Mouse (Mus musculus): ENCODE data around the gene Slit1. TPM values are rescaled to one million over a fixed set of nuclear protein-coding genes. Genes with fewer than 3 reads are reported as not detected.
A peak's percentile ranks its signal among the peaks of the same experiment; 100 is the strongest.

The Slit1 gene
- polyA plus RNA-seq, 1 experiment from 2014 or later: 1.1 TPM

DNA sequence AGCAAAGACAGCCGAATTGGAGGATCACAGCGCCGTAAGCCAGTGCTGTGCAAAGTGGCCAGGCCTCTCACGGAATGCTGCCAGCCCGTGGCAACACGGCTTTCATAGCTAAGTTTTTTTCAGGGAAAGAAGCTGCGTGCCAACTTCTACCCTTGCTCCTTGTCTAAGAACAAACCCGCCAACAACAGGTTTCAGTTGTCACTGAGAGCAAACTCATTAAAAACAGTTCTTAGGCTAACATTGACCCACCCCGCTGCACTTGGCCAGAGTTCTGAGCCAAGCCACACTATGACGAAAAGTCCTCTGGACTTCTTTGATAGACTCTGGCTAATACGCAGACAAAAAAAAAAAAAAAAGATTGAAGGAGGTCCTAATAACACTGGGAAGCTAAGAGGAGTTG lies 114.5 kb downstream of the Slit1 start:
- 91% methylated on average over 11 of the region's 11 CpGs for WGBS
- no peak for ATAC-seq (ENCODE audit: insufficient number of reproducible peaks, low FRiP score, low TSS enrichment, low read depth)
- Histone ChIP-seq H3K4me2 (ENCODE audit: low read depth, severe bottlenecking) (no peak overlapping the region), H3K27me3 (ENCODE audit: control insufficient read depth, insufficient read depth, low read length) (no peaks in the 10 kb centered on the region), H3K9me3 (ENCODE audit: control insufficient read depth, low read length) (no peaks in the 10 kb centered on the region), H3K27ac (replicated peaks; ENCODE audit: low read depth, low read length) (no peak overlapping the region), H3K9ac (ENCODE audit: low read length) (no peak overlapping the region), H3K36me3 (ENCODE audit: control insufficient read depth, insufficient read depth, low read length) (no peaks in the 10 kb centered on the region), H3K4me3 (ENCODE audit: low read depth, low read length) (no peak overlapping the region), H3K4me1 (ENCODE audit: control insufficient read depth, insufficient read depth, low read length) (no peaks in the 10 kb centered on the region)
- DNase-seq (ENCODE audit: low spot score): no peak

DNA sequence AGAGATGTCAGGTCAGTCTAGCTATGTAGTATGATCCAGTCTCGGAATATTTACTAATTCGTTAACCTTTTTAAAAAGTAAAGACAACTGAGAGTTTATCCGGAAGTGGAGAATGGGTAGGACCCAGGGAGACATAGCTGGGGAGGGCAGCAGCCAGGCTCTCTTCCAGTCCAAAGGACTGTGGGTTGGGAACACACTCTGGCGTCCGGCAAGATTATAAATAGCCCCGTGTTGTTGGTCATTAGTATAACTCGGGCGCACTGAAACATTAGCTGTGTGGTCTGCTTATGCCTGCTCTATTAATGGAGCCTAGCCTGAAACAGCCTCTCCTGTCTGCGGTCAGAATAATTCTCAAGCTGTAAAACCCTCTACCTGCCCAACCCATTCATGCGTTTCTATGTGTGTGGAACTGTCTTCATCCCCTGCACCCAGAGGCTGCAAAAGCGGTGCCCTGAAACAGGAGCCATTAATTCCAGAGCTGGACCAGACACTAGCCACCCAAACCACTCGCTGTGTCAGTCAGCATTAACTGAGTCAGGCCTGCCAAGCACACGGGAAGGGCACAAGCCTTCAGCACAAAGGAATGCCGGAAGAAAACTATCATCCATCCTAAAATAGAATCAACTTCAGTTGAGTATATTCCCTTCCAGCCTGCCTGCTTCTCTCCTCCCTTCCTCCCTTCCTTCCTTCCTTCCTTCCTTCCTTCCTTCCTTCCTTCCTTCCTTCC lies 122.9 kb downstream of the Slit1 start:
- WGBS: 76% methylated on average over 14 of the region's 14 CpGs
- H3K27ac ChIP-seq (replicated peaks; ENCODE audit: low read depth, low read length): no peak overlapping the region
- ATAC-seq (ENCODE audit: insufficient number of reproducible peaks, low FRiP score, low TSS enrichment, low read depth): no peak

DNA sequence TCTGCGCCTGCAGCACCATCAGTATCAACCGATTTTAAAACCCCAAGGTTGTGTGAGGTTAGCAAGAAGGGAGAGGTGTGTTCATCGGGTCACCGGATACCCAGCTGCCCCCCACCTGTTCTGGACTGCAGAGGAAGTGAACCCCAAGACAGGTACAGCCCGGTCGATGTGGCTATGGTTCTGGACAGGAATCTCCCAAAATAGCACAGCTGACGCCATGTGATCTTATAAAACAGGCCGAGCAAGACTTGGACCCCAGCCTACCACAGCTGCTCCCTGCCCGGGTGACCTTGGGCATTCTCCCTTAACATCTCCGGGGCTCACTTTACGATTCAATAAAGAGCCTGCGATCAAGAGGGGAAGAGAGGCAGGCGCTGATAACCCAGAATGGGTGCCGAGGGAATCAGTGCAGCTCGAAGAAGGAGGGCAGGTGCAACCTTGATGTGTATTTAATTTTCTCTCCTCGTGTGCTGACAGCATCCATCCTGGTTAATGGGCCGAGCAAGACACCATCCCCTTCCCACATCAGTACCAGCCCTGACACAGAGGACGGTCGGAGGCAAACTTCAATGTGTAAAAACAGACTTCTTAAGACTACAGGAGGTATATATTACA lies 124.6 kb downstream of the Slit1 start:
- H3K4me3 ChIP-seq (ENCODE audit: low read depth, low read length): no peak overlapping the region
- no peak for DNase-seq (ENCODE audit: low spot score)
- WGBS: 65% methylated on average over 19 of the region's 19 CpGs
- no peak overlapping the region for H3K9ac ChIP-seq (ENCODE audit: low read length)
- H3K4me1 ChIP-seq (ENCODE audit: control insufficient read depth, insufficient read depth, low read length): peaks cover 38% of the 10 kb centered on the region
- ATAC-seq (ENCODE audit: insufficient number of reproducible peaks, low FRiP score, low TSS enrichment, low read depth): no peak
- peaks cover 2% of the 10 kb centered on the region; the same call in 1 of the 2 replicates for H3K27me3 ChIP-seq (ENCODE audit: control insufficient read depth, insufficient read depth, low read length)
- H3K27ac ChIP-seq (replicated peaks; ENCODE audit: low read depth, low read length): no peak overlapping the region
- H3K36me3 ChIP-seq (ENCODE audit: control insufficient read depth, insufficient read depth, low read length): no peaks in the 10 kb centered on the region
- H3K4me2 ChIP-seq (ENCODE audit: low read depth, severe bottlenecking): no peak overlapping the region
- H3K9me3 ChIP-seq (ENCODE audit: control insufficient read depth, low read length): no peaks in the 10 kb centered on the region

More for the DNA sequence above, 122.9 kb downstream of the Slit1 start:
- no peak for DNase-seq (ENCODE audit: low spot score)
- Histone ChIP-seq H3K4me1 (ENCODE audit: control insufficient read depth, insufficient read depth, low read length) (peaks cover 29% of the 10 kb centered on the region), H3K36me3 (ENCODE audit: control insufficient read depth, insufficient read depth, low read length) (no peaks in the 10 kb centered on the region), H3K9me3 (ENCODE audit: control insufficient read depth, low read length) (no peaks in the 10 kb centered on the region), H3K4me2 (ENCODE audit: low read depth, severe bottlenecking) (no peak overlapping the region), H3K27me3 (ENCODE audit: control insufficient read depth, insufficient read depth, low read length) (peaks cover 2% of the 10 kb centered on the region; the same call in 1 of the 2 replicates), H3K9ac (ENCODE audit: low read length) (no peak overlapping the region), H3K4me3 (ENCODE audit: low read depth, low read length) (no peak overlapping the region)

DNA sequence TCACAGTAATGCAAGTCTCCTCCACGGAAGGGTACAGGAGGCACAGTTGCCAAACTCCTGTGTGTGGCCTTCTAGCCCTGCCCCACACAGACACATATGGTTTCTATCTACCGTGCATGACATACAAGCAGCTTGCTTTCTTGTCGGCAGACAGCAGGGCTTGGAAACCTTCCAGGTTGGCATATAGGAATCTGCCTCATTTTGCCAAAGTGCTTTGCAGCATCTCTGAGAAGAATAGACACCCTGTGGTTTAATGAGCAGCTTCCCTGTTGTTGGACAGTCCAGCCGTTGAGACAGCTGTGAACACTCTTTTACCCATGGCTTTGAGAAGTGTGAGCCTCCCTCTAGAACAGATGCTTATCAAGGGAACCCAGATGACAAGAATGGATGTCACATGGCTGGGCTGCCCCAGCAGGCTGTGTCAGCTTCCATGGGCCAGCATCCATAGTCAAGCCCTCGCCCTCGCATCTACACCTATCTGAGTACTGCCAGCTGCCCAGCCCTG lies 125.3 kb downstream of the Slit1 start:
- DNase-seq (ENCODE audit: low spot score) (peak; percentile 47), ATAC-seq (ENCODE audit: insufficient number of reproducible peaks, low FRiP score, low TSS enrichment, low read depth) (no peak)
- Histone ChIP-seq H3K27ac (replicated peaks; ENCODE audit: low read depth, low read length) (no peak overlapping the region), H3K9me3 (ENCODE audit: control insufficient read depth, low read length) (no peaks in the 10 kb centered on the region), H3K4me3 (ENCODE audit: low read depth, low read length) (no peak overlapping the region), H3K36me3 (ENCODE audit: control insufficient read depth, insufficient read depth, low read length) (no peaks in the 10 kb centered on the region), H3K9ac (ENCODE audit: low read length) (no peak overlapping the region), H3K4me1 (ENCODE audit: control insufficient read depth, insufficient read depth, low read length) (peaks cover 40% of the 10 kb centered on the region), H3K4me2 (ENCODE audit: low read depth, severe bottlenecking) (no peak overlapping the region), H3K27me3 (ENCODE audit: control insufficient read depth, insufficient read depth, low read length) (peaks cover 2% of the 10 kb centered on the region; the same call in 1 of the 2 replicates)
- WGBS: 37% methylated on average over 6 of the region's 6 CpGs

DNA sequence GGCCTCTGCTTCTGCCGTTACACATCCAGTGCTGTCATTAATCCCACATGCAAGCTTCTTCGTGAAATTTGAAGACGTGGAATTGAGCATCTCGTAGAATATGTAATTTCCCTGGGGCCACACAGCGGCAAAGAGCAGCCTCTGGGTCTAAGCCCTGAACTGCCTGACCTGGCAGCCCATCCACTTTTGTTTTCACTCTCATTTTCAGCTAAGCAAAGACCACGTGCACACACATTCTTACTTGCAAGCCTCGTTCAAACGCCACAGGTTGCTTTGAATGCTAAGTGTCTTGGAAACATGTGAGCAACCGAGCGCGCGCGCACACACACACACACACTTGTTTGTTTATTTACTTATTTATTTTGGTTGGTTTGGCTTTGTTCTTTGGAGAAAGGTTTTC lies 126.4 kb downstream of the Slit1 start:
- 73% methylated on average over 13 of the region's 13 CpGs for WGBS
- H3K4me2 ChIP-seq (ENCODE audit: low read depth, severe bottlenecking): no peak overlapping the region
- no peak for ATAC-seq (ENCODE audit: insufficient number of reproducible peaks, low FRiP score, low TSS enrichment, low read depth)
- H3K27me3 ChIP-seq (ENCODE audit: control insufficient read depth, insufficient read depth, low read length): peaks cover 2% of the 10 kb centered on the region; the same call in 1 of the 2 replicates
- DNase-seq (ENCODE audit: low spot score): no peak
- no peaks in the 10 kb centered on the region for H3K9me3 ChIP-seq (ENCODE audit: control insufficient read depth, low read length)
- peaks cover 42% of the 10 kb centered on the region for H3K4me1 ChIP-seq (ENCODE audit: control insufficient read depth, insufficient read depth, low read length)
- H3K36me3 ChIP-seq (ENCODE audit: control insufficient read depth, insufficient read depth, low read length): no peaks in the 10 kb centered on the region
- H3K9ac ChIP-seq (ENCODE audit: low read length): no peak overlapping the region
- no peak overlapping the region for H3K4me3 ChIP-seq (ENCODE audit: low read depth, low read length)
- H3K27ac ChIP-seq (replicated peaks; ENCODE audit: low read depth, low read length): no peak overlapping the region

DNA sequence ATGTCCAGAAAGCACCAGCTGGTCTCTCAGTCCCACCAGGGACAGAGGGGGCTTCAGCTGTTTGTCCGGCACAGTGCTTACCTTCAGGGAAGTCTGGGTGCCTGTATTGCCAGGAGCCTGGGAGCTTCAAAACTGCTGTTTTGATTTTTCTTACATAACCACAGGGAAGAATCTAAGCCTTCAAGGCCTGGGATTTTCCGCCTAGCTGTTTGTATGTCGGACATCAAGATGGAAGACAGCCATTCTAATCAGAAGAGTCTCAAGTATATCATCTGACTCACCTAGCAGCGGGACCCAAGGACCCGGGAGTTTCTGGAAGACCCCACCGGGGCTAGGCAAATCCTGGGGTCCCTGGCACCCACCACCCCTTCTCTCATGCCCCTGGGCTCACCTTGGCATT lies 127.2 kb downstream of the Slit1 start:
- peaks cover 42% of the 10 kb centered on the region for H3K4me1 ChIP-seq (ENCODE audit: control insufficient read depth, insufficient read depth, low read length)
- H3K27me3 ChIP-seq (ENCODE audit: control insufficient read depth, insufficient read depth, low read length): peaks cover 2% of the 10 kb centered on the region; the same call in 1 of the 2 replicates
- no peaks in the 10 kb centered on the region for H3K36me3 ChIP-seq (ENCODE audit: control insufficient read depth, insufficient read depth, low read length)
- DNase-seq (ENCODE audit: low spot score) (no peak), ATAC-seq (ENCODE audit: insufficient number of reproducible peaks, low FRiP score, low TSS enrichment, low read depth) (no peak)
- H3K27ac ChIP-seq (replicated peaks; ENCODE audit: low read depth, low read length): no peak overlapping the region
- no peak overlapping the region for H3K4me3 ChIP-seq (ENCODE audit: low read depth, low read length)
- H3K4me2 ChIP-seq (ENCODE audit: low read depth, severe bottlenecking): no peak overlapping the region
- H3K9ac ChIP-seq (ENCODE audit: low read length): no peak overlapping the region
- no peaks in the 10 kb centered on the region for H3K9me3 ChIP-seq (ENCODE audit: control insufficient read depth, low read length)
- WGBS: 77% methylated on average over 6 of the region's 6 CpGs

DNA sequence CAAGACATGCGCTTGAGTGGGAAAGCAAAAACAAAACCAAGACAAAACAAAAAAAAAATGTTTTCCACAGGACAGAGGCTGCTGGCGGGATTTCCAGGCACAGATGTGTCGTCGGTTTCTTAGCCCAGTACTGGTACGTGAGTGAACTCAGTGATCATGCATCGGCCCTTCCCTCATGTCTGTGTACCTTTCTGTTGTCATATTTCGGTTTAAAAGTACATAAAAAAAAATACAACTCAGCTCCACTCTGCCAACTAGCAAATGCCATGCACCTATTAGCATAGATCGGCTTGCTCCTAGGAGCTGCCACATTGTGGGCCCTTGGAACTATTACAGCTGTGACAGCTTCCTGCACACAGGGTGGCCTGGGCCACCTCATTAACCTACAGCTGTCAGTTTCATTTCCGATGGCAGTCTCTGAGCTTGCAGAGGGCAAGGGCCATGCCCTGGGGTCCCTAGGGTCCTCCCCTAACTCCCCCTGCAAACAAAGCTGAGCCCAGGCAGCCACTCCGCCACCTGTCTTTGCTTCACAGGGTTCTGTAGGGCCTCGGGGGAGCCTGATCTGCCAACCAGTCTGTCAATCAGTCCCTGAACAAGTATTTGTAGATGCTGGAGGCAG lies 127.8 kb downstream of the Slit1 start:
- Histone ChIP-seq H3K9me3 (ENCODE audit: control insufficient read depth, low read length) (no peaks in the 10 kb centered on the region), H3K36me3 (ENCODE audit: control insufficient read depth, insufficient read depth, low read length) (no peaks in the 10 kb centered on the region), H3K27ac (replicated peaks; ENCODE audit: low read depth, low read length) (no peak overlapping the region), H3K4me3 (ENCODE audit: low read depth, low read length) (no peak overlapping the region), H3K4me2 (ENCODE audit: low read depth, severe bottlenecking) (no peak overlapping the region), H3K27me3 (ENCODE audit: control insufficient read depth, insufficient read depth, low read length) (peaks cover 2% of the 10 kb centered on the region; the same call in 1 of the 2 replicates), H3K4me1 (ENCODE audit: control insufficient read depth, insufficient read depth, low read length) (peaks cover 42% of the 10 kb centered on the region), H3K9ac (ENCODE audit: low read length) (no peak overlapping the region)
- ATAC-seq (ENCODE audit: insufficient number of reproducible peaks, low FRiP score, low TSS enrichment, low read depth) (no peak), DNase-seq (ENCODE audit: low spot score) (peak; percentile 64)
- 40% methylated on average over 11 of the region's 11 CpGs for WGBS

DNA sequence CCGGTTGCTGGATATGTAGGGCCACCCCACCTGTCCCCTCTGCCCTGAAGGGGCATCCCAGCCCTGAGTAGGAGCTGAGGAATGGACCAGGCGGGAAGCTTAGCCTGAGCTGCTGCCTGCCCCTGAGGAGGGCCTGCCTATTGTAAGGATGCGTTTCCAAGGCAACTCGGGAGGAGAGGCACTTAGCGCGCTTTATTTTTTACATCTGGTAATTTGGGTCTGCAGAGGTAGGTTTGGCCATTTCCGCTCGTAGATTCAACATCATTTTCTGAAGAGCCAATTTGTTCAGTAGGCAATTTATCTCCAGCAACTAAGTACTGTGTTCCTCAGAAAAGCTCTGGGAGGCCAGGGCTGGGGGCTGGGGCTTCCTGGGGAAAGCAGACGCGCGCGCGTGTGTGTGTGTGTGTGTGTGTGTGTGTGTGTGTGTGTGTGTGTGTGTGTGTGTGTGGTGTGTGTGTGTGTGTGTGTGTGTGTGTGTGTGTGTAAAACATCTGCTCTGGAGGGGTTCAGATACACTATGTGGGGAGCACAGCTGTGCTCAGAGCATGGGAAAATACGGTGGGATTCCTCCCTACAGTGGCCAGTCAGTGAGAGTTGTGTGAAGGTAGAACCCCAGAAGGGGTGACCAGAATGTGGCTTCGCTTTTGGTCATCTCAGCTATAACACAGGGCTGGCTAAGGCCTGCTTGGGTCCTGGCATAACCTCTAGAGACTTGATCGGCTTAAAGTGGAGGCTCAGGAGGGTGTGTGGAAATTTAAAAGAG lies 130.0 kb downstream of the Slit1 start:
- Histone ChIP-seq H3K4me3 (ENCODE audit: low read depth, low read length) (no peak overlapping the region), H3K4me1 (ENCODE audit: control insufficient read depth, insufficient read depth, low read length) (peaks cover 38% of the 10 kb centered on the region), H3K4me2 (ENCODE audit: low read depth, severe bottlenecking) (no peak overlapping the region), H3K27me3 (ENCODE audit: control insufficient read depth, insufficient read depth, low read length) (no peaks in the 10 kb centered on the region), H3K27ac (replicated peaks; ENCODE audit: low read depth, low read length) (no peak overlapping the region), H3K9me3 (ENCODE audit: control insufficient read depth, low read length) (no peaks in the 10 kb centered on the region), H3K9ac (ENCODE audit: low read length) (no peak overlapping the region), H3K36me3 (ENCODE audit: control insufficient read depth, insufficient read depth, low read length) (no peaks in the 10 kb centered on the region)
- ATAC-seq (ENCODE audit: insufficient number of reproducible peaks, low FRiP score, low TSS enrichment, low read depth): no peak
- peak; percentile 72 for DNase-seq (ENCODE audit: low spot score)
- WGBS: 22% methylated on average over 16 of the region's 16 CpGs
